Mouse (Mus musculus): ENCODE measurements around the gene Slc25a1. TPM values are rescaled to one million over a fixed set of nuclear protein-coding genes. Genes with fewer than 3 reads are reported as not detected.

Slc25a1 gene
- polyA plus RNA-seq, 1 experiment: 126 TPM

DNA sequence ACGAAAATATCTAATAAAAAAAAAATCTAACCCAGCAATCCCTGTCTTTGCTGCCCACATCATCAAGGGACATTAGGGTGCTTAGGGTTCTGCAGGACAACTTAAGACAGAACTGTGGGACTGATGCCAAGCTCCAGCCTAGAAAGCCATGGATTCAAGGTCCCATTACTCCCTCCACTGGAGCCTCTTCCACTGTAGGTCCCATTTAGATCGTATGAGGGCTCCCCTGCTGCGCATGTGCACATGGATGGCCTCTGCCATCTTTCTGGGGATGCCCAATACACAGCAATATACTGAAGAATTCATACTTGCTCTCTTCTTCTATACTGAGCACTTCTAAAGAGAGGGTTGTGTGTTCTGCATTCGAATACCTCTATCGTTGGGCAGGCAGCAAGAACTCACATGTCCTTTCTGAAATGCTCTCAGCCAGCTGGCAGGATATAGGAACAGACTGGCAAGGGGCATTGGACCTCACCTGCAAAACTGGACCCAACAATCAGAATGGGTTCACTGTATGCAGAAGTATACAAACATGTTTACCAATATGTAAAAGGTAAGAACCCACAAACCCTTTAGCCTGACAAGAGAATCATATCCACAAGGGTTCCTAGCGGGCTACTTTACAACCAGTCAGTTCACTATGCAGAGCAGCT is 38.2 kb downstream of the Slc25a1 start:
- TF ChIP-seq POLR2A (IDR thresholded peaks at IDR 0.05; ENCODE audit: borderline replicate concordance, extremely low read depth, insufficient read depth, insufficient read length, poor library complexity, severe bottlenecking) (no peak), CTCF (IDR thresholded peaks at IDR 0.05; ENCODE audit: borderline replicate concordance, extremely low read depth, insufficient read depth, insufficient read length) (no peak)
- no peak for DNase-seq (ENCODE audit: low read depth)

DNA sequence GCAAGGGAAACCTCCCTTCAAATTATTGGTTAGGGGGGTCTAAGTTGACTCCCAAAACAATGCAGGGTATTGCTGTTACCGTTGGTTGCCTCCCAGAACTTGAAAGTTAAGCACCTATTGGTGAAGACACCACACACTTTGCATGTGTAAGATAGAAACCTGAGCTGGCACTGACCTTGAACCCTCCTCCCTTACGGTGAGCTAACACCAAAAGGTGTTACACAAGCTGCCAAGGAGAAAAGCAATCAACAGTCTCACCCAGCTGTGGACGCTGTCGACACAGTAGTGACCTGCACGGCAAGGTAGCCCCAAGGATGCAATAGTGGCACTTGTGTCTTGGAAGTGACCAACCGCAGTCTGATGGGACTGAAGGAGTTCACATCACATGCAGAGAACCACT is 43.9 kb downstream of the Slc25a1 start:
- TF ChIP-seq POLR2A (IDR thresholded peaks at IDR 0.05; ENCODE audit: borderline replicate concordance, extremely low read depth, insufficient read depth, insufficient read length, poor library complexity, severe bottlenecking) (no peak), CTCF (IDR thresholded peaks at IDR 0.05; ENCODE audit: borderline replicate concordance, extremely low read depth, insufficient read depth, insufficient read length) (no peak)
- no peak for DNase-seq (ENCODE audit: low read depth)

DNA sequence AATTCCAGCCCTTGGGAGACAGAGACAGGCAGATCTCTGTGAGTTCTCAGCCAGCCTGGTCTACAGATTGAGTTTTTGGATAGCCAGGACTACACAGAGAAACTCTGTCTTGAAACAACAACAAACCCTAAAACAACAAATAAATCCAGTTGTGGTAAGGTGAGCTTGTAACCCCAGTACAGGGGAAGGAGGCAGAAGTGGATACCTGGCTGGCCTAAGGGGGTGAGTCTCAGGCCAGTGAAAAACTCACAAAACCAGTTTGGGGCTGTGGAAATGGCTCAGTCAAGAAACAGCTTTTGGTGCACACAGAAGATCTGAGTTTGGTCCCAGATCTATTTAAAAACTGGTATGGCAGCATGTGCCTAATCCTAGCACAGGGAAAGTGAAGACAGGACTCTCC is 45.8 kb downstream of the Slc25a1 start:
- DNase-seq (ENCODE audit: low read depth): no peak
- no peak for TF ChIP-seq CTCF (IDR thresholded peaks at IDR 0.05; ENCODE audit: borderline replicate concordance, extremely low read depth, insufficient read depth, insufficient read length)

DNA sequence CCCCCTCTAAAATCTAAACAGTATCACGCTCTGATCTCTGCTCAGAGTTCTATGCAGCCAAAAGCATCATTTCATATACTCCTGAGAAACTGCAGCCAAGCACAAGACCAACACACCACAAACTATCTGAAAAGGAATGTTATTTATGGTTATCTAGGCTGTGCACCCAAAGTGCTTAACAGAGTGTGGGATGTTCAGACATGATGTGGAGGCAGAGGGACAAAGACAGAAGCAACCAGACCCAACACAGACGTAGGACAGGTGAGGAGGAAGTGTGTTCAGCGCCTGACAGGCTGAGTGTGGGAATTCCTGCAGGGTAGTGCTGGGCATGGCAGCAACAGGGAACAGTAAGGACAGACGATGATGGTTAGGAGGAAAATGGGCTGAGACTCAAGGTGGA is 48.4 kb downstream of the Slc25a1 start:
- no peak for DNase-seq (ENCODE audit: low read depth)
- TF ChIP-seq CTCF (IDR thresholded peaks at IDR 0.05; ENCODE audit: borderline replicate concordance, extremely low read depth, insufficient read depth, insufficient read length): no peak
- no peak for TF ChIP-seq POLR2A (IDR thresholded peaks at IDR 0.05; ENCODE audit: borderline replicate concordance, extremely low read depth, insufficient read depth, insufficient read length, poor library complexity, severe bottlenecking)

DNA sequence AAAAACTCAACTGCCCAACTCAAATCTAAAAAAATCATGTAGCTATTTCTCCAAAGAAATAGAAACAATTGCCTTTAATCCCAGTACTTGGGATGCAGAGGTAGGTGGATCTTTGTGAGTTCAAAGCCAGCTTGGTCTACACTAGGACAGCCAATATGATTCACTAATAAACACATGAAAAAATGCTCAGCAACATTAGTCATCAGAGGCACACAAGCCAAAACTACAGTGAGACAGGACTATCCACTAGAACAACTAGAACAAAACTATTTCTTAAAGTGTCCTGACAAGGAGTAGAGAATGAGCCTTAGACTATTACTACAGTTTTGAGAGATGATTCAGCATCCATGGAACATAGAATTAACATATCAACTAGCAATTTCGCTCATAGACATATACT is 51.9 kb downstream of the Slc25a1 start:
- TF ChIP-seq CTCF (IDR thresholded peaks at IDR 0.05; ENCODE audit: borderline replicate concordance, extremely low read depth, insufficient read depth, insufficient read length) (no peak), POLR2A (IDR thresholded peaks at IDR 0.05; ENCODE audit: borderline replicate concordance, extremely low read depth, insufficient read depth, insufficient read length, poor library complexity, severe bottlenecking) (no peak)
- DNase-seq (ENCODE audit: low read depth): no peak

Other genes with a start within 250 kb of the Slc25a1 start
- 65.0 and 87.3 TPM in 2 replicates for gene Med15, start 195.3 kb downstream of the Slc25a1 start, polyA plus RNA-seq (2012; rRNA removed)
- gene Klhl22, start 168.6 kb downstream of the Slc25a1 start, polyA plus RNA-seq (2012; rRNA removed): 109 and 116 TPM in 2 replicates
- 11.8 and 15.5 TPM in 2 replicates for gene Scarf2, start 130.9 kb downstream of the Slc25a1 start, polyA plus RNA-seq (2012; rRNA removed)
- 2.3 and 3.7 TPM in 2 replicates for gene B830017H08Rik, start 95.1 kb downstream of the Slc25a1 start, polyA plus RNA-seq (2012; rRNA removed)
- 16.1 and 18.1 TPM in 2 replicates for gene Car15, start 89.9 kb downstream of the Slc25a1 start, polyA plus RNA-seq (2012; rRNA removed)
- gene Gm20518, start 36.5 kb downstream of the Slc25a1 start, polyA plus RNA-seq (2012; rRNA removed): 3.2 and 3.9 TPM in 2 replicates
- 0.04 and 0.06 TPM in 2 replicates for gene Tssk1, start 34.0 kb downstream of the Slc25a1 start, polyA plus RNA-seq (2012; rRNA removed)
- gene Dgcr2, start 29.7 kb downstream of the Slc25a1 start, polyA plus RNA-seq (2012; rRNA removed): 159 and 166 TPM in 2 replicates
- not detected in 2 replicates for gene Tssk2, start 29.6 kb downstream of the Slc25a1 start, polyA plus RNA-seq (2012; rRNA removed)
- 51.9 and 56.9 TPM in 2 replicates for gene Ess2, start 16.9 kb downstream of the Slc25a1 start, polyA plus RNA-seq (2012; rRNA removed)
- gene Gsc2, start 13.2 kb downstream of the Slc25a1 start, polyA plus RNA-seq (2012; rRNA removed): 0.55 and 1.1 TPM in 2 replicates
- 0.10 TPM in 1 of 2 replicates, not detected in the other for gene Vpreb2, start 52.2 kb upstream of the Slc25a1 start, polyA plus RNA-seq (2012; rRNA removed)
- gene Dgcr6, start 124.6 kb upstream of the Slc25a1 start, polyA plus RNA-seq (2012; rRNA removed): 110 and 137 TPM in 2 replicates
- gene Prodh, start 162.0 kb upstream of the Slc25a1 start, polyA plus RNA-seq (2012; rRNA removed): 6.5 and 8.0 TPM in 2 replicates
- gene Rtn4r, start 199.4 kb upstream of the Slc25a1 start, polyA plus RNA-seq (2012; rRNA removed): 50.3 and 52.5 TPM in 2 replicates